Mouse (Mus musculus): Measurements from ENCODE around the gene 4921504E06Rik.

DNA sequence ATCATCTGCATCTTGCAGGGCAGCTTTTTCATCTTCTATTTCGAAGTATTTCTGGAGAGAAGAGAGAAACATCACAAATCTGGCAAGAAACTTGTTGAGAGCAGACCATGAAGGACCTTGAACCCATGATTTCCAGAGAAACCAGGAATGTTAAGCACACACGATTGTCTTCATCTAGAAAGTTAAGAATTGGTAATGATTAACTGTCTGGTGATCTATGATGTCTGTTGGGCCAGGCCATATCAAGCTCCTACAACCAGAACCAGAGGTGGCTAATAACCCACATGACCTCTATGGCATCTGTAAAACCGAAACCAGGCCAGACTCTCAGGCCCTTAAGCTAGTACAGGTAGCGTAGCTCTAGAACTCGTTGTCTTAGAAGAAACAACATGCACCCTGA is 29.6 kb downstream of the 4921504E06Rik start:
- TF ChIP-seq CTCF (IDR thresholded peaks at IDR 0.05; ENCODE audit: borderline replicate concordance, extremely low read depth, insufficient read depth, insufficient read length) (no peak), POLR2A (IDR thresholded peaks at IDR 0.05; ENCODE audit: borderline replicate concordance, extremely low read depth, insufficient read depth, insufficient read length, poor library complexity, severe bottlenecking) (no peak)
